Mouse (Mus musculus): ENCODE measurements around the gene Synj1.

Gene Synj1

DNA sequence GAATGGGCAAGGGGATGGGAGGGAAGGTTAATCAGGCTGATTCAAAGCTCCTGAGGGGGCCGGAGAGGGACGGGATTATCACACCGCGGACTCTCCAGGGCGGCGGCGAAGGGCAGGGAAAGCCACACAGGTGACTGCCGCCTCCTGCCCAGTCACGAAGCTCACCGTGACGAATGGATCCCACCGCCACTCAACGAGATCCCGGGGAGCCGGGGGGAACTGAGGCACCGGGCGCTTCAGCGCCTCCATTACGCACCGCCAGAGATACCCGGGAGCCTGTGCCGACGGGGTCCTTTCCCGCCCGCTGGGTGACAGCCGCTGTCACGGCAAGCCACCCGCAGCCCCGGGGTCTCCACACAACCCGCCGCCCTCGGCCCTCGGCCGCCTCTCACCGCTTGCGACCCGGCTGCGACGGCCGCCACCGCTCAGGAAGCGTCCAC lies 507 bp downstream of the Synj1 start:
- peak in 1 of 2 experiments; percentile 42 for DNase-seq (ENCODE audit: low spot score in 2 of 2)

DNA sequence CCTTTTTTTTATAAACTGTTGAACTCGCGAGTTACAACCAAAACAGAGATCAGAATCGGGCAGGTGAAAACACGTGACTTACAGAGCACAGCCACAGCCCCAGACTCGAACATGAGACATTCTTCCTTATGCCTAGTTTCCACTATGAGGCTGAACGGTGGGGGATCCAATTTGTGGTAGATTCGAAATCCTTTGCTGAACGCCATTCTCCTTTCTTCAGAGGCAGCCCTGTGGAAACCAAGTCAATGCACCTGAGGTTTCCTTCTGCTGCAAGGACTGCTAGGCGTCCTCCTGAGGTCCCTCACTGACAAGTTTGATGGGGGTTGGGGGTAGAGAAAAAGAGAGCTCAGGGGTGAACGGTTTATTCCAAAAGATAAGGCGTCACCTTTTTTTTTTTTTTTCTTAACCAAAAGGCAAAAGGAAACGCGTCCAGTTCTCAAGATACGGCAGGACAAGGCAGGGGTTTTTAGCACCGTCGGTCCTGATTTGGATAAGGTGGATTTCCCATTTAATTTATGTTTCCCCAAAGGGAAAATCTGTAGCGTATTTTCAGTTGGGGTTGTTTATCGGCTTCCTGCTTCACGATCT lies 1.1 kb downstream of the Synj1 start:
- no peak for DNase-seq (ENCODE audit: low spot score in 2 of 2)

DNA sequence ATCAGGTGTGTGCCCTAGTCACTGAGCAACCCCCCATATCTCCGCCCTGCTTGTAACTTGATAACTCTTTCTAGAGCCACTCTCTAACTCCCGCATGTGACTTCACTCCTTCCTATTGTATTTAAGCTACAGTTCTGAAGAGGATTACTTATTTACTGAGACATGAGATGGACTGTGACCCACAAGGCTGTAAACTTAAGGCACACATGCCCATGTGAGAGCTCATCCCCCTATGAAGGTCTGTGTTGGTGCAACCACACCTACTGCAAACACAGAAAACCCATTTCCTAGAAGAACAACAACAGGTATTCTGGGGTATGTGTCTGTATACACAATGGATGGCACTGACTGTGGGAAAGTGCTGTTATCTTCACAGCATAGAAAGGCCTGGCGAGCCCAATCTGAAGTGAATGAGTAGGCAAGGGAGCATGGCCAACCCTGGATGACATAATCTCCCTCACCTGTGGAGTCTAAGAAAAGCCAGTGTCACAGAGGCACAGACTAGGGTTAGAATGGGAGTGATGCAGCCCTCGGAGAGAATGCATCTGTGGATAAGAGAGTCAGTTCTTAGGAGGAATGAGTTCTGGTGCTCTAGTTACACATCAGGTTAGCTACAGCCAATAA lies 6.1 kb downstream of the Synj1 start:
- DNase-seq (ENCODE audit: low spot score in 2 of 2): no peak

DNA sequence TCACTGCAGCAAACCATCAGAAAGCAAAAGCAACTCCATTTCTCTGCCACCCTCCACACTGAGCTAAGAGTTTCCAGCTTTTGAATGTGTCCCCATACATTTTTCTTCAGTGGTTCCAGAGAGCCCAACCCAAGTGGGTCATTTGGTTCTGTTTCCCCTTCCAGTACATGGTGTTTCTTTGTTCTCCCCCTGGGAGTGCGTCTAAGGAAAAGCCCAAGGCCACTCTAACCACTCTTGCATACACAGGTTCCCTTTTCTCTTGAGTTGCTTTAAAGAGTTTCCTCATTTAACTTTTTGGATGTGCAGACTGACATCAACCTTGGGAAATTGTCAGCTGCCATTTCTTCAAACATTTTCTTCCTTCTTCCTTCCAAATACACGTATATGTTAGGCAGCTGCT lies 10.0 kb downstream of the Synj1 start:
- DNase-seq (ENCODE audit: low spot score in 2 of 2): no peak

DNA sequence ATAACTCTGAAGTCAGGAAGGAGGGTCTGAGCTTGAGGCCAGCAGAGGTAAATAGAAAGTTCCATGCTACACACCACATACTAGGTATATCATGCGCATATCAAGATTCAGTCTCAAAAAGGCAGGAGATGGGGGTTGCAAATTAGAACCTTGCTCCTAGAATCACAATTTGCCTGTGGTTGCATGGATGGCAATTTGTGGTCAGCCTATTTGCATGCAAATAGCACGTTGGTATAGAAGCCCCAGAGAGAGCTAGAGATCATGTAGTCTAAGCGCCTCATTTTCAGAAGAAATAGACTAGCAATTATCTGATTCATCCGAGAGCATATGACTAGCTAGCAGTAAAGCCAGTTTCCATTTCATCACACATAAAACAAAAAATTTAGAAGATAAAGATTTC lies 11.3 kb downstream of the Synj1 start:
- DNase-seq (ENCODE audit: low spot score in 2 of 2): no peak

DNA sequence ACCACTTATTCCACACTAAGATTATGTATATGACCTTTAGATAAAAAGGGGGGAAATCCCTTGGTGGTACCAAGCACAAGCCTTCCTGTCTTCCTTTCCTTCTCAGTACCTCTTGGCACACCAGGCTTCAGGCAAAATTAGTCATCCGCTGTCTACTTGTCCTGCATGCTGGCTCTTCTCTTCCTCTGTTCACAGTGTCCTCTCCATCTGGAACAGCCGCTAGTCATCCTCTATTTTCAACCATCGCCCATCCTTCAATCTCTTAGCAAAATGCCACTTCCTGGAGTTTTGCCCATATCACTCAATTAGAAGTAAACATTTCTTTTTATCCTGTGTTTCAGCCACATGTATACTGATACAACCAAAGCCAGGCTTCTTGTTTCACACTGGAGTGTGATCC lies 13.3 kb downstream of the Synj1 start:
- no peak for DNase-seq (ENCODE audit: low spot score in 2 of 2)

DNA sequence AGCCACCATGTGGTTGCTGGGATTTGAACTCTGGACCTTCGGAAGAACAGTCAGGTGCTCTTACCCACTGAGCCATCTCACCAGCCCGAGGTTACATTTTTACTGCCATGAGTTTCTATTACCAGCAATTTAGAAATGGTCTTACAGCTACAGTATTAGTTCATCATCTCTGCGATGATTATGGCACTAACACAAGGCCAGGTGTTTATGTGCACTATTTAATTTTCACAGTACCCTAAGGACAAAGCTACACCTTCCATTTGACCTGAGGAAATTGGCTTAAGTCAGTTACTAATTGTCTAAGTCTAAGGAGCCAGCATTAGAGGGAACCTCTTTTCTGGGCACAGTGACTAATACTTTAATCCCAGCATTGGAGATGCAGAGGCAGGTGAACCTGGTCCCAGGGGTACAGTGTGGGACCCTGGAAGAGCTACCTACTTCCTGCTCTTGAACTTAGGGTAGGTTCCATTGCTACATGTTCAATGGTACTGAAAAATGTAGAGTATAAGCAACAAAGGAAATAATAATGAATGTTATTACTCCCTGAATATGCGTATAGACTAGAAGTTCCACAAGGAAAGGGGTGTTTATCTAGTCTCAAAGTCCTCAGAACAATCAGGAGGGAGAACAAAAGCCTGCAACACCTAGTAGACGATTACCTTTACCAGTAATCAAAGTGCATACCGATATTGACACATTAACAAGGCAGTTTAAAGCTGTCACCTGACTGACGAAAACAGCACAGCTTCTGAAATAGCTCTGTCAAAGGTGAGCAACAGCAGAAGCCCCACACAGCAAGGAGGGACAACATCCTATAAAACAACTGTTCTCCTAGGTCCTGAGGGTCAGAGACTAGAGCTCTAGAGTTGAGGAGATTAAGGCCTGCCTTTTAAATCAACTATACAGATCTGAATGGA lies 14.5 kb downstream of the Synj1 start:
- DNase-seq (ENCODE audit: low spot score in 2 of 2): no peak

DNA sequence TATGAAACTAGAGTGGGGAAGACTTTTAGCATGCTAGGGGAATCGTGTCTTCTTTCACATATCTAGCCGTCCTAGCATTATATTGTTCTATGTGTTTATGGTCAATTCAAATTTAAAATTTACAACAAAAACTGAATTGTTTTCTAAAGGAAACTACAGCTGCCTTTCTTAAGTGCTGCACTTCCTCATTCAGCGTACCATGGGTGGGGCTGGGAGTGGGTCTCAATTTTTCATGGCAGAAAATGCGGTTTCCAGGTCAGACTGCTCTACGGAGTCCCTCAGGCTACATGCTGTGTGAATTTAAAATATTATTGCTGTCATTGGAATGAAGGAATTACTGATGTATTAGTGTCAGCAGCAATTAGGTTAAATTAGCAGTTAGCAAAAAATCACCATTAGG lies 15.6 kb downstream of the Synj1 start:
- no peak for DNase-seq (ENCODE audit: low spot score in 2 of 2)

DNA sequence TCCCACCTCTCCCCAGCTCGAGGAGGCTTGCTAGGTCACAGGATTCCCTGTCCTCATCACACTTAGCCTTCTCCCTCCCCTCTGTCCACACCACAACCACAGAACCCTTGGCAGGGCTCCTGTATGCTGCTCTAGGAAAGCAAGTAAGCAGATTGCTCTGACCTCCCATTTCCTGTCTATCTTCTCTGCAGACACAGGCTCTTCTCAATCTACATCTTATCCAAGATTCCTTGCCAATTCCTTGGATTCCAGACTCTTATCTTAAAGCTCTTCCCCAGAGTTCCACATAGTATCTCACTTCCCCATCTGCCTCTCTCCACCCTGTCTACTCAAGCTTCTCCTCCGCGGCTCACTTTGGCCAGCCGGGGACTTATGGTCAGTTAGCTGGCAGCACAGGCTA lies 16.1 kb downstream of the Synj1 start:
- no peak for DNase-seq (ENCODE audit: low spot score in 2 of 2)

DNA sequence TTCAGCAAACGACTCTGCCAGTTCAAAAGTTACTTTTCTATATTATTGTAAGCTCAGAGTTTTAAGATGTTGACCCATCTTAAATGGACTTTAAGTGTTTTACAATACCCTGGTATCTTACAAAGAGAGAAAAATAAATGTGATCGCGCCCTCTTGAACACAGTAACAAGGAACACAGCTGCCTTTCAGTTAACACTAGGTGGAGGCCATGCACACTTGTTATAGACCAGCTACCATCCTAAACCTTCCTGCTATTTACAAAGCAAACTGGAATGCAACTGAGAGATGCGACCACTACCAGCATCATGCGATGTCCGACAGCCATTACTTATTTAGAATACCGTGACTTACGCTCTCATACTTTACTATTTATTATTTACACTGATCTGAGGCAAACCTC lies 21.9 kb downstream of the Synj1 start:
- DNase-seq (ENCODE audit: low spot score in 2 of 2): no peak

DNA sequence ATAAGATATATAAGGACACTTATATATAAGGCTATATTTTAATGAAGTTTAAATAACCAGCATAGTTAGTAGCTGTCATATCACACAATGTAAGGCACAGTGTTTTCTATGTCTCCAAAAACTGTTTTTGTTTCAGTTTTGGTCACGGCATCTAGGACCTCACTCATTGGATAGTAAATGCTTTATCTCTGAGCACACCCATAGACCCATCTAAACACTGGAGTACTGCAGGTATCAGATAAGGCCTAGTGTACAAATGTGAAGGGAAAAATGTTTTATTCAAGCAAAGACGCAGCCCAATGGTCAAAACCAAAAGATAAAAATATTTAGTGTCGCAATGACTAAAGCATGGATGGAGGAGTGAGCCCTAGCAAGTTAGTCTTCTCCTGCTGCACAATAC lies 22.4 kb downstream of the Synj1 start:
- DNase-seq (ENCODE audit: low spot score in 2 of 2): no peak

DNA sequence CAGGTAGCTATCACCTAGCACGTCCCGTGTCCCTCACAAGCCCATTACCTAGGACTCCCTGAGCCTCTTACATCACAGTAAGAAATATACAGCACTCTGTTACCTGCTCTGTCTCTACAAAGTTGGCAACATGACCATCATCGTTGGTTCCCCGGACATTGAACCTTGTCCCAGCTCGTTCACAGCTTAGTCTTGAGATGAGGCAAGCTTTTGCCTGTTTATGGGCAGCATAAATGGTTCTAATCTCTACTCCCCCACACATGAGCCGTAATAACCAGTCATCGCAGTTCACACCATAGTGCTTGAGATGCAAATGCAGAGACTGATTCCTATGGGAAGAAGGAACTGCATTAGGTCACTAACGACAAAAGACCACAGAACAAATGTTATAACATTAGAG lies 23.1 kb downstream of the Synj1 start:
- no peak for DNase-seq (ENCODE audit: low spot score in 2 of 2)

DNA sequence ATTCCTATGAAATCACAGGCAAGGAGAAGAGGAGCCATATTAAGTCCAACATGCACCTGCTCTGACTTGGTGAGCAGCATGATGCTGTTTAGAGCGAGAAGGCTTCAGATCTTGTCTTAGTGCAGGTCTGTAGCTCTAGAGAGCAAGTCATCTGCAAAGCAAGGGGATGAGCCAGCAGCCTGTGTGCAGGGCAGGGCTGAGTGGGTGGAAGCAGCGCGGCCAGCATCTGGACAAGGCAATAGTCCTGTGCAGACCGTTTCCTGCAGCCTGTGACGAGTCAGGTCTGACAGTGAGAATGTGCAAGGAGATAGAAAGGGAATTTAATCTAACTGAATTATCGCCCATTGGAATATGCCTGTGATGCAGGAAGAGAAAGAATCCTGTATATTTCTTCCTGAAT lies 40.1 kb downstream of the Synj1 start:
- DNase-seq (ENCODE audit: low spot score in 2 of 2): no peak

DNA sequence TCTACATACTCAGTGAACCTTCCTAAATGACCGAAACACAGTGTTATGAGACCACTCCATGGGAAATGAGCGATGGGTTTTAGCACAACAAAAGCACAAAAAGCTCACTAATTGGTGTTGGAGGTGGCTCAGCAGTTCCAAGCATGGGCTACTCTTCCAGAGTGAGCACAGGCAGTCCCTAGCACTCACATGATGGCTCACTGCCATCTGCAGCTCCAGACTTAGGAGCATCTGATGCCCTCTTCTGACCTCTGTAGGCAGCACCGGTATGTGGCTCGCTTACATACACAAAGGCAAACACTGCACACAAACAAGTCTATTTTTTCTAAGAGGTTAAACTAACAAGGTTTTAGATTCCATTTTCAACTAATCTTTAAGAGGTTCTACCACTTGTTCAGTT lies 44.9 kb downstream of the Synj1 start:
- no peak for DNase-seq (ENCODE audit: low spot score in 2 of 2)

DNA sequence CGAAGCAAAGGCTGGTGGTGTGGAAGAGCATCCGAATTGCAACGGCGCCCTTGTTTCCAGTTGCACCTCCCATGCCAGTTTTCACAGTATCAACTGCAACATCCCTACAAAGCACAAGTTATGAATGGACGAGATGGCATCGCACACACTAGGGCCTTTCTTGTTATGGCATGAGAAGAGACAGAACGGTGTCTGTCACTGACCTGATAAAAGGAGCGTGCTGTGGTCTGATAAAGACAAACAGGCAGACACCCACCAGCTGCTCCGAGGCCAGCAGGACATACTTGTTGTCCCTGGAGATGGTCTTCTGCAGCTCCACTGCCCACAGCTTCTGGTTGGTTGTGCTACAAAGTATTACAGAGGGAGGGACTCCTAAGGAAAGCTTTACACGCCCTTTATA lies 46.8 kb downstream of the Synj1 start:
- DNase-seq (ENCODE audit: low spot score in 2 of 2): no peak

DNA sequence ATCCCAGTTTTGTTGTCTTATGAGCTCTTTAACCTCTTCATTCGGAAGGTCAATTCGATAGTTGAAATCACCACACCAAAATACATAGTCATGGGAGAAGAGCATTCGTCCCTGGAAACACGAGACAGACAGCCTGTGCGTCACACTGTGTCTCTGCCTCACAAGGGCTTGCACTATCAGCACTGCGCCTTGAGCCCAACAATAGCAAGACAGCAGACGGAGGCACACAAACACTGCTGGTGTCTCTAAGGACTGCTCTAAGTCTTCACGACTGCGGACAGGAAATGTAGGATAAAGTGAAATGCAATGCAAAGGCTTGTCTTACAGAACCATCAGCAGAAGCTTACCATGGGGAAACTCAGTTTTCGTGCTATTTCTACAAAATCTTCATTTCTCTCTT lies 47.2 kb downstream of the Synj1 start:
- no peak for DNase-seq (ENCODE audit: low spot score in 2 of 2)

DNA sequence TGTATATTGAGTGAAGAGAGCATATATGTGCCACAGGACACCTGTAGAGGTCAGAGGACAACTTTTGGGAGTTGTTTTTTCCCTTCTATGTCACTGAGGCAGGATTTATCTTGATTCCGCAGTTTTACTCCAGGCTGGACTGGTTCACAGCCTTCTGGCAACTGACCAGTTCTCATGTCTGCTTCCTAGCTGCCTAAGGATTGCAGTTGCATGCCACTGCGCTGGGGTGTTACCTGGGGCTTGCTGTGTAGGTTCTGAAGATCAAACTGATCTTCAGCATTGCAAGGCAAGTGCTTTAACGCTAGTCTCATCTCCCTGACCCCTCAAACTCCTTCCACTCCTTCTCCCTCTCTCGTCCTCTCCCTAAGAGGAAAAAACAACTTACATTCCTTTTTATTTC lies 47.9 kb downstream of the Synj1 start:
- DNase-seq (ENCODE audit: low spot score in 2 of 2): no peak

DNA sequence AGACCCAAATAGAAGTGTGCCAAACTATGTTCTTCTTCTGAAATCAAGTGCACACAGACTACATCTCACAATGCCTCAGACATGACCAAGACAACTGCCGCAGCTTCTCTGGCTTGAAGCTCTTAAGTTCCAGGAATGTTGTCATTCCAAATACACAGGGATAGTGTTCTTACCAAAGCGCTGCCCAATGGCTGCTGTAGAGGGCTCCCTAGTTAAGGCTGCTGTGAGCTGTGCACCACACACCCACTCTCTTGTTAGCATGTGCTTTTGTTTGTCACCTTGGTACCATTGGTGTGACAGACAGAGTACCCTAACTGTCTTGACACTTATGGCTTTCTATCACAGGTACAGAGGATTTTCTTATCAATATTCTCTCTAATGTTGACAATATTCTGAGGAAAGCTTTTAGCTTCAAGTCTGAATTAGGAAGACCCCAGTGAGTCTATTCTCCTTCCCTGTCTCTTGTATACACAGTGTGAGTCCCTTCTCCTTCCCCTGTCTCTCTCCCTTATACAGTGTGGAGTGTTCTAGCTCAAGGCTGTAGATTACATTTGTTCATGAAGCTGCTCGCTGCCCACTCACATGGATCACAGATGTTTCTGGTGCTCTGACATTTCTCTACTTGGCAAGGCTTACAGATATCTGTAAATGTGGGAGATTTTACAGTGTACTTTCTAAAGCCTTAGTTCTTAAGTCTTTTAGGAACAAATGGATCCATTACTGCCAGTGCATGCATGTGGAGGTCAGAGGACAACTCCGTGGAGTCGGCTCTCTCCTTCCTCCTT lies 52.6 kb downstream of the Synj1 start:
- DNase-seq (ENCODE audit: low spot score in 2 of 2): peak; percentile 42 to 52

DNA sequence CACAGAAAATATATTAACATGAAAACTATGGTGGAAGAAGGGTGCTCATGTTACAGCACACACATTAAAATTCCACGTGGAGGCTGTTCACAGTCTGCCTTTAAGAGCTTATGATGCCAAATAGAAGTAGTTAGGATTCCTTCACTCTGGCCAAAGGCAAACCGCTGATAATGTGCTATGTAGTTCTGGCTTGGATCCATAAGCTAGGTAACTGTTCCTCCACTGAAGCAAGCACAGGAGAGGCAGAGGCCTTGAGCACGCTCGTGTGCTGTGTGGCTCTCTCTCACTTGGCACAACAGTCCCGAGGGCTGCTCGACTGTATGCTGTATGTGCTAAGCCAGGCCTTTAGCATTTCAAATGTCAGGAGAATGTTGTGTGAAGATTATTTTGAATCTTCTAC lies 55.6 kb downstream of the Synj1 start:
- no peak for DNase-seq (ENCODE audit: low spot score in 2 of 2)

DNA sequence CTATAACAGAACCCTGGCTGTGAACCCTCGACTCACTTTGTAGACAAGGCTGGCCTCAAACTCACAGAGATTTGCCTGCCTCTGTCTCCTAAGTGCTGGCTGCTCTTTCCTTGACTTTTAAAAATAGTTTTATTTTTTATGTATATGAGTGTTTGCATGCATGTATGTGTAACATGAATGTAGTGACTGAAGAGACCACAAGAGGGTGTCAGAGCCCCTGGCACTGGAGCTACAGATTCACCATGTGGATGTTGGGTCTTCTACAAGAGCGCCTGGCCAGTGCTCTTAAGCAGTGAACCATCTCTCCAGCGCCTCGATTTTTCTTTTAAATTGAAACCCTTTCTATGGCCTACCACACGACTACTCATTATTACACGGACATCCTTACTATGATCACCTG lies 57.3 kb downstream of the Synj1 start:
- DNase-seq (ENCODE audit: low spot score in 2 of 2): no peak

DNA sequence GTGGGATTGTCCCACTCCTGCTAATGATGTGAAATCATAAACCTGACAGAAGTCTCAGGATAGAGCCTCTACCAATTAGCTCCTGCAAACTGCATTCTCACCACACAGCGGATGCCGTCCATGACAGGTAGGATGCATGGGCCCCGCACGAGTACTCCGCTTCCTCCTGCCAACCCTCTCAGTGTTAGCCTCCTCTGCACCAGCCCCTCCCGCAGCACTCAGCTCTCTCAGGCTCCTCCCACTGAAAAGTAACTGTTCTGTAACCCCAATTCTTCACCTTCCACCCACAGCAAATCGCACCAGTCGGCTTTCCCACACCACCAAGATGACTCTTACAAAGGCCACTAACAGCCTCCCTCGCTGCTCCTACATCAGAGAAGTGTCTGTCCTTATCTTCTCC lies 58.0 kb downstream of the Synj1 start:
- no peak for DNase-seq (ENCODE audit: low spot score in 2 of 2)

DNA sequence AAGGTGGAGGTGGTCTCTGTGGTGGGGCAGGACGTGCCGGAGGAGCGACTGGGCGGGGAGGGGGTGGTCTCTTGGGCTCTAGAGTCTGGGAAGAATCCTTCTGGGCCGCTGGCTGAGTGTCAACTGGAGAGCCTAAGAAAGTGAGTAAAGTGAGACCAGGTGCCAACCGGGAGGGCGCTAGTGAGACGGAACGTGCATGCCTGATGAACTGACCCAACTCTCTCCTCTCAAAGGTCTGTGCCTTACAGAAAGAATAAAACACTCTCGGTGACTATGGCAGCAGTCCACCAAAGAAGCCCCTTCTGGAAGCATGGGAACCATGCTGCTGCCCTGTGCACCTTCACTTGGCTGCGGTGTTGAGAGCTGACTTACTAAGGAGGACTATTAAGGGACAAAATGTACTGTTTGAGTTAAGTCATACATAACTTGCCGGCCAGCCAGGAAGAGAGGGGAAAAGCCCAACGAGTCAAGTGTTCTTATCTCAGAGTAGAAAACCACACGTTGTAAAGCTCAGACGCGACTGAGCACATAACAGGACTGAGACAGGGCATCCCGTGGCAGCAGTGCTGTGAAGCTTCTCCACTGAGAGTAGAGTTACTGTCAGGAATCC lies 60.6 kb downstream of the Synj1 start:
- no peak for DNase-seq (ENCODE audit: low spot score in 2 of 2)

All from right cerebral cortex, postnatal 36 days (tissue).